Comparison of ENCODE assay signal across 8 mouse cellular contexts in genomic region chr19:6364842-6365241, GRCm38 (mm10). TPM values are rescaled to one million over a fixed set of nuclear protein-coding genes. Genes with fewer than 3 reads are reported as not detected.
DNase-seq lines count a peak whose midpoint lies in the region; ATAC-seq and TF ChIP-seq lines count a peak whose summit lies in the region.

No protein-coding gene starts in this region.

- H3K27me3 ChIP-seq in kidney, adult 2 months (replicated peaks; ENCODE audit: control insufficient read depth, insufficient read depth, low read length): no peaks in the 10 kb centered on the region
- no peaks in the 10 kb centered on the region for H3K27me3 ChIP-seq in hindbrain, embryonic 11.5 days (ENCODE audit: control insufficient read depth, insufficient read depth, low read length)
- H3K27me3 ChIP-seq in midbrain, embryonic 12.5 days: no peaks in the 10 kb centered on the region

- H3K9me3 ChIP-seq in hindbrain, embryonic 11.5 days (ENCODE audit: control insufficient read depth, low read length): no peaks in the 10 kb centered on the region
- no peaks in the 10 kb centered on the region for H3K9me3 ChIP-seq in midbrain, embryonic 12.5 days

- TF ChIP-seq CTCF in kidney, adult 2 months (conservative IDR thresholded peaks at IDR 0.05; ENCODE audit: insufficient read depth, insufficient read length, low read depth, low read length): no peak

- peaks cover 19% of the 10 kb centered on the region for H3K36me3 ChIP-seq in kidney, adult 2 months (ENCODE audit: control insufficient read depth, insufficient read depth, low read length)
- H3K36me3 ChIP-seq in hindbrain, embryonic 11.5 days (ENCODE audit: control insufficient read depth, insufficient read depth, low read length): peaks cover 7% of the 10 kb centered on the region
- H3K36me3 ChIP-seq in midbrain, embryonic 12.5 days: peaks cover 47% of the 10 kb centered on the region

- WGBS in kidney, adult 2 months: 0% methylated on average over 2 of the region's 2 CpGs
- WGBS in hindbrain, embryonic 11.5 days: 1% methylated on average over 2 of the region's 2 CpGs
- WGBS in midbrain, embryonic 12.5 days: 4% methylated on average over 2 of the region's 2 CpGs

- no peak overlapping the region for H3K27ac ChIP-seq in kidney, adult 2 months (ENCODE audit: insufficient read depth, low read depth, low read length)
- no peak overlapping the region for H3K27ac ChIP-seq in hindbrain, embryonic 11.5 days (ENCODE audit: low read depth, low read length)
- H3K27ac ChIP-seq in midbrain, embryonic 12.5 days (replicated peaks): no peak overlapping the region

- TF ChIP-seq POLR2A in kidney, adult 2 months (IDR thresholded peaks at IDR 0.05; ENCODE audit: low read depth, low read length): no peak

- H3K4me1 ChIP-seq in kidney, adult 2 months (ENCODE audit: control insufficient read depth, insufficient read depth, low read length): peaks cover 4% of the 10 kb centered on the region; the same call in 1 of the 2 replicates
- 0 out of 2 replicates have a peak, but pooled peaks cover 4% of the 10 kb centered on the region for H3K4me1 ChIP-seq in hindbrain, embryonic 11.5 days (replicated peaks; ENCODE audit: control insufficient read depth, insufficient read depth, low read length)
- peaks cover 30% of the 10 kb centered on the region for H3K4me1 ChIP-seq in midbrain, embryonic 12.5 days

- no peak for ATAC-seq in hindbrain, embryonic 11.5 days (ENCODE audit: low FRiP score)
- ATAC-seq in midbrain, embryonic 12.5 days (ENCODE audit: low FRiP score, low read depth): no peak
- ATAC-seq in CD4-positive, CD25-positive, alpha-beta regulatory T cell, adult 4 months: no peak

- DNase-seq in kidney, adult 2 months: no peak
- no peak for DNase-seq in kidney, adult 8-10 months
- DNase-seq in MEL-GATA-1-ER (ENCODE audit: extremely low read depth, low read depth): peak; percentile 44
- DNase-seq in hindbrain, embryonic 11.5 days (ENCODE audit: low spot score): no peak
- no peak for DNase-seq in cerebellum, adult 18-20 months
- no peak for DNase-seq in c-Kit-positive CD71-positive TER-119-positive erythroid progenitor cells, embryonic 14.5 days (ENCODE audit: low spot score)

- peak overlapping the region; percentile 97 for H3K4me3 ChIP-seq in kidney, adult 2 months (ENCODE audit: insufficient read depth, low read depth, low read length)
- peak overlapping the region; percentile 76 for H3K4me3 ChIP-seq in hindbrain, embryonic 11.5 days (ENCODE audit: low read depth, low read length)
- peak overlapping the region; percentile 100 for H3K4me3 ChIP-seq in midbrain, embryonic 12.5 days

- H3K4me2 ChIP-seq in hindbrain, embryonic 11.5 days (replicated peaks; ENCODE audit: low read depth, low read length): peak overlapping the region; percentile 66
- peak overlapping the region; percentile 89 for H3K4me2 ChIP-seq in midbrain, embryonic 12.5 days (replicated peaks)

- peak overlapping the region; percentile 90 for H3K9ac ChIP-seq in hindbrain, embryonic 11.5 days (ENCODE audit: low read depth, low read length)
- H3K9ac ChIP-seq in midbrain, embryonic 12.5 days (replicated peaks): peak overlapping the region; percentile 100

RNA-seq across cellular contexts. Expression of gene Sf1, which starts 1.4 kb away (rescaled TPM):
- polyA plus RNA-seq in kidney, adult 2 months (2012; rRNA removed): 71.3 and 76.3 TPM in 2 replicates
- 156 and 178 TPM in 2 replicates for polyA plus RNA-seq in hindbrain, embryonic 11.5 days (2014; fragmentation: Nextera tagmentation; extraction: Ambion mirVana)
- 193 and 205 TPM in 2 replicates for polyA plus RNA-seq in midbrain, embryonic 12.5 days (2016; fragmentation: Nextera tagmentation; extraction: Ambion mirVana)
- polyA plus RNA-seq in CD4-positive, CD25-positive, alpha-beta regulatory T cell, adult 4 months (2017; shearing (Covaris generic)): 10 to 100 TPM; 55.3 to 56.7 TPM

RNA-seq across cellular contexts. Expression of gene Pygm, which starts 19.4 kb away (rescaled TPM):
- polyA plus RNA-seq in kidney, adult 2 months (2012; rRNA removed): 15.0 and 47.1 TPM in 2 replicates
- 1.6 and 2.1 TPM in 2 replicates for polyA plus RNA-seq in hindbrain, embryonic 11.5 days (2014; fragmentation: Nextera tagmentation; extraction: Ambion mirVana)
- 2.3 and 2.7 TPM in 2 replicates for polyA plus RNA-seq in midbrain, embryonic 12.5 days (2016; fragmentation: Nextera tagmentation; extraction: Ambion mirVana)
- 10 to 100 TPM in 1 of 2 experiments, 1 to 10 TPM in 1; 2.0 to 14.2 TPM for polyA plus RNA-seq in CD4-positive, CD25-positive, alpha-beta regulatory T cell, adult 4 months (2017; shearing (Covaris generic))

RNA-seq across cellular contexts. Expression of gene Map4k2, which starts 23.9 kb away (rescaled TPM):
- 92.3 and 145 TPM in 2 replicates for polyA plus RNA-seq in kidney, adult 2 months (2012; rRNA removed)
- polyA plus RNA-seq in hindbrain, embryonic 11.5 days (2014; fragmentation: Nextera tagmentation; extraction: Ambion mirVana): 6.7 and 8.5 TPM in 2 replicates
- polyA plus RNA-seq in midbrain, embryonic 12.5 days (2016; fragmentation: Nextera tagmentation; extraction: Ambion mirVana): 14.6 and 14.7 TPM in 2 replicates
- polyA plus RNA-seq in CD4-positive, CD25-positive, alpha-beta regulatory T cell, adult 4 months (2017; shearing (Covaris generic)): 100 to 1,000 TPM in 1 of 2 experiments, 10 to 100 TPM in 1; 77.5 to 135 TPM

RNA-seq across cellular contexts. Expression of gene Men1, which starts 30.1 kb away (rescaled TPM):
- polyA plus RNA-seq in kidney, adult 2 months (2012; rRNA removed): 49.5 and 63.2 TPM in 2 replicates
- polyA plus RNA-seq in hindbrain, embryonic 11.5 days (2014; fragmentation: Nextera tagmentation; extraction: Ambion mirVana): 43.0 and 51.3 TPM in 2 replicates
- 99.0 and 103 TPM in 2 replicates for polyA plus RNA-seq in midbrain, embryonic 12.5 days (2016; fragmentation: Nextera tagmentation; extraction: Ambion mirVana)
- polyA plus RNA-seq in CD4-positive, CD25-positive, alpha-beta regulatory T cell, adult 4 months (2017; shearing (Covaris generic)): 10 to 100 TPM; 16.9 to 32.1 TPM

RNA-seq across cellular contexts. Expression of gene Rasgrp2, which starts 34.3 kb away (rescaled TPM):
- polyA plus RNA-seq in kidney, adult 2 months (2012; rRNA removed): 76.8 and 90.0 TPM in 2 replicates
- polyA plus RNA-seq in hindbrain, embryonic 11.5 days (2014; fragmentation: Nextera tagmentation; extraction: Ambion mirVana): 16.0 and 18.0 TPM in 2 replicates
- 21.5 and 21.6 TPM in 2 replicates for polyA plus RNA-seq in midbrain, embryonic 12.5 days (2016; fragmentation: Nextera tagmentation; extraction: Ambion mirVana)
- 100 to 1,000 TPM in 1 of 2 experiments, 10 to 100 TPM in 1; 80.3 to 117 TPM for polyA plus RNA-seq in CD4-positive, CD25-positive, alpha-beta regulatory T cell, adult 4 months (2017; shearing (Covaris generic))
